Mouse (Mus musculus) stomach, embryonic 16.5 days (tissue): ENCODE results near the gene Atg7. TPM values are rescaled to one million over a fixed set of nuclear protein-coding genes. Genes with fewer than 3 reads are reported as not detected.

Source experiments
- ATAC-seq: fragments of 200-750 bp; cut with Nextera tagmentation; 2 replicates; pipeline ENCODE4 v1.8.0; 2017; ENCODE audit warnings: moderate number of reproducible peaks, moderate TSS enrichment; ENCODE audit not compliant: insufficient read depth, low FRiP score
- H3K27ac ChIP-seq: fragments of 300-500 bp; sonication (generic); 2 replicates; pipeline ENCODE4 v1.5.1; 2014; ENCODE audit warnings: low read length
- H3K27me3 ChIP-seq: fragments of 300-500 bp; sonication (generic); 2 replicates; pipeline ENCODE4 v1.6.1; 2014; ENCODE audit warnings: low read length, control low read depth, mixed read lengths; ENCODE audit not compliant: control insufficient read depth, insufficient read depth
- H3K36me3 ChIP-seq: fragments of 300-500 bp; sonication (generic); 2 replicates; pipeline ENCODE4 v1.6.1; 2014; ENCODE audit warnings: low read length; ENCODE audit not compliant: control insufficient read depth, insufficient read depth
- H3K4me1 ChIP-seq: fragments of 300-500 bp; sonication (generic); 2 replicates; pipeline ENCODE4 v1.6.1; 2014; ENCODE audit warnings: low read length, control low read depth, mixed read lengths; ENCODE audit not compliant: control insufficient read depth, insufficient read depth
- H3K4me2 ChIP-seq: fragments of 300-500 bp; sonication (generic); 2 replicates; pipeline ENCODE4 v1.6.1; 2014; ENCODE audit warnings: low read depth, low read length, mixed read lengths
- H3K4me3 ChIP-seq: fragments of 300-500 bp; sonication (generic); replicated peaks from 2 replicates; pipeline ENCODE4 v1.5.1; 2014; ENCODE audit warnings: mild to moderate bottlenecking, low read length
- H3K9ac ChIP-seq: fragments of 300-500 bp; sonication (generic); 2 replicates; pipeline ENCODE4 v1.6.1; 2014; ENCODE audit warnings: low read length
- H3K9me3 ChIP-seq: fragments of 300-500 bp; sonication (generic); replicated peaks from 2 replicates; pipeline ENCODE4 v1.6.1; 2016; ENCODE audit warnings: low read length, control low read depth; ENCODE audit not compliant: control insufficient read depth
- WGBS: fragments of 180-500 bp; shearing (Covaris S2); extraction: QIAGEN DNeasy Blood & Tissue Kit; methylation state at CpG from one replicate; pipeline ENCODE4 v1.1.7; 2014; 5-methylcytosine and 5-hydroxymethylcytosine counted together
- polyA plus RNA-seq: library from polyadenylated mRNA; unstranded; fragments of >200 nt; fragmentation: Nextera tagmentation; extraction: Ambion mirVana; gene quantifications from 2 replicates; pipeline ENCODE4 v1.2.1, GENCODE M21; 2015

The Atg7 gene
- polyA plus RNA-seq, 1 experiment from 2014 or later: 21.9 TPM

DNA sequence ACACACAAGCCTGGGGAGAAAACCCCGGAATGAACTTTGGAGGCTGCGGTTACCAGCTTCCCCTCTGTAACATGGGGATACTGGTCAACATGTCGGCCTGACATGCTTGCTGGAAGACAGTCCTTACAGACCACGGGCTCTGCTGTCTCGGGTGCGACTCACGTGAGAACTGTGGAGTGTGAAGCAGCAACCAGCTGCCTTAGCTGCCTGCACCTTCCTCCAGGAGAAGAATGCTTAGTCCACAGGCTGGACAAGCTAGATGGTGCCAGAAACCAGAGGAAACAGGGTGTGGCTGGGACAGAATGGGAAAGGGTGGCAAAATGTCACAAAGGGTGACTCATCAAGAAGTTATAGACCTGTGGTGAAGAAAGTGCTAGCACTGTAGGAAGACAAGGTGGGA lies 197.1 kb downstream of the Atg7 start:
- Histone ChIP-seq H3K27ac (no peak overlapping the region), H3K27me3 (no peaks in the 10 kb centered on the region), H3K4me3 (no peak overlapping the region), H3K4me2 (no peak overlapping the region), H3K4me1 (peaks cover 25% of the 10 kb centered on the region), H3K9me3 (no peaks in the 10 kb centered on the region), H3K36me3 (no peaks in the 10 kb centered on the region), H3K9ac (peak overlapping the region; percentile 17; the same call in 1 of the 2 replicates)
- 79% methylated on average over 7 of the region's 7 CpGs for WGBS
- ATAC-seq: peak; percentile 43; the same call in 1 of the 2 replicates

DNA sequence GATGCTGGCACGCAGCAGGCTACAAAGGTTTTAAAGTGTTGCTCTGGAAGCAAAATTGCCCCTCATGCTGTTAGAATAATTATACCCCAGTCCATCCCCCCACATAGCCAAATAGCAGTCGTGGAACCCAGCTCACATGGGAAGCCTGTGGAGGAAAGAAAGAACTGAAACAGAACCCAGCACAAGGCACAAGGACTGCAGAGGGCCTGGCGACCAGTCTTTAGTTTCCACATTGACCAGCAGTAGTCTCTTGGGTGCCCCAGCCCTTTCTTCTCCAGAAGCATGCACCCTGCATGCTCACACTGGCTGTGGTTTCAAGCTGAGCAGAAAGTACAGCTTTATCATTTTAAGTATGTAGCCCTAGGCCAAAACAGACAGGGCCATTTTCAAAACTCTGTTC lies 199.2 kb downstream of the Atg7 start:
- H3K9me3 ChIP-seq: no peaks in the 10 kb centered on the region
- H3K4me3 ChIP-seq: no peak overlapping the region
- no peaks in the 10 kb centered on the region for H3K36me3 ChIP-seq
- H3K4me2 ChIP-seq: no peak overlapping the region
- no peak overlapping the region for H3K27ac ChIP-seq
- peaks cover 25% of the 10 kb centered on the region for H3K4me1 ChIP-seq
- ATAC-seq: no peak
- no peaks in the 10 kb centered on the region for H3K27me3 ChIP-seq
- peak overlapping the region; percentile 26; the same call in 1 of the 2 replicates for H3K9ac ChIP-seq
- WGBS: 67% methylated on average over 3 of the region's 3 CpGs

DNA sequence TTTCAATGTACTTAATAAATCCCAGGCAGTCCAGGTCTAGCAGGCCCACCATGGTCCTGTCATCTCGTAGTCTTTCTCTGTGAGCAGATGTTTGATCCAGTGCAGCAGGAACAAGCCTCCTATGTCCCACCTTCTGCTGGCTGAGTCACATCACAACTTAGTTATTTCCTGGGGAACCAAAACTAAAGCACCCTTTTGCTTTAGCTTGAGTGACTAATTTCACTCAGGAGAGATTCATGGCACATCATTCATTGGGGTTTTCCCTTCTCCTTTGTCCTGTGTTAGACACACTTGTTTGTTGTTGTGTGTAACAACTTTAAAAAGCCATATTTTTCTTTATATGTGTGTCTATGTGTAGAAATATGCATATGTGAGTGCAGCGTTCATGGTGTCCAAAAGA lies 200.0 kb downstream of the Atg7 start:
- H3K9me3 ChIP-seq: no peaks in the 10 kb centered on the region
- 91% methylated on average over 2 of the region's 2 CpGs for WGBS

DNA sequence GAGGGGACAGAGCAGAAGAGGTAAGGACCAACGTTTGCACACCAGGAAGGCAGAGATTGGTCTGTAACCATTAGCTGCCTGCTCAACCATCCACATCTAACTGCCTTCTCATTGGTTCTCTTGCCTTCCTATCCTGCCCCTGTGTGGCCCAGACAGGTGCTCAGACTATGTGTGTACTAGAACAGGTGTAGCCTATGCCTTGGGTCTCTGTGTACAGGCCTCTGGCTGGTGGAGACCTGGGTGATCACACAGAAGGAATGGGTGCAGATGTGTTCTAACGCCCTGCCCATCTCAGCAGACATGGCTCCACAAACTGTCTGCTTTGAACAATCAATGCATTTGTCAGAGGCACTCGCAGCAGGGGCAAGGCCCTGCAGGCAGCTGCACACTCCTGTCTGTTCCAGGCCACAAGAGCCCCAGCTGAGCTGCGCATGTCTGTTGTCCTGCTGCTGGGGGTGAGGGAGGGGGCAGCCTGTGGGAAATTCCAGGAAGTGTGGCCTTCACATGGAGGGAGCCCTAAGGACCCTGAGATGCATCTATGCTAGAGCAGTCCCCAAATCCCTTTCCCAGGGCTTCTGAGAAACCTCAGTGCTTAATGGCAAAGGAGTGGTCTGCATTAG lies 203.4 kb downstream of the Atg7 start:
- Histone ChIP-seq H3K9ac (no peak overlapping the region), H3K27me3 (no peaks in the 10 kb centered on the region), H3K27ac (no peak overlapping the region), H3K4me1 (peaks cover 14% of the 10 kb centered on the region), H3K36me3 (no peaks in the 10 kb centered on the region), H3K4me2 (no peak overlapping the region), H3K9me3 (no peaks in the 10 kb centered on the region), H3K4me3 (no peak overlapping the region)
- 49% methylated on average over 4 of the region's 4 CpGs for WGBS
- peak; percentile 45 for ATAC-seq

More for the DNA sequence above, 200.0 kb downstream of the Atg7 start:
- H3K27ac ChIP-seq: no peak overlapping the region
- no peak overlapping the region for H3K4me3 ChIP-seq
- H3K4me2 ChIP-seq: no peak overlapping the region
- no peak for ATAC-seq
- no peaks in the 10 kb centered on the region for H3K27me3 ChIP-seq
- H3K9ac ChIP-seq: no peak overlapping the region
- no peaks in the 10 kb centered on the region for H3K36me3 ChIP-seq
- H3K4me1 ChIP-seq: peaks cover 25% of the 10 kb centered on the region

DNA sequence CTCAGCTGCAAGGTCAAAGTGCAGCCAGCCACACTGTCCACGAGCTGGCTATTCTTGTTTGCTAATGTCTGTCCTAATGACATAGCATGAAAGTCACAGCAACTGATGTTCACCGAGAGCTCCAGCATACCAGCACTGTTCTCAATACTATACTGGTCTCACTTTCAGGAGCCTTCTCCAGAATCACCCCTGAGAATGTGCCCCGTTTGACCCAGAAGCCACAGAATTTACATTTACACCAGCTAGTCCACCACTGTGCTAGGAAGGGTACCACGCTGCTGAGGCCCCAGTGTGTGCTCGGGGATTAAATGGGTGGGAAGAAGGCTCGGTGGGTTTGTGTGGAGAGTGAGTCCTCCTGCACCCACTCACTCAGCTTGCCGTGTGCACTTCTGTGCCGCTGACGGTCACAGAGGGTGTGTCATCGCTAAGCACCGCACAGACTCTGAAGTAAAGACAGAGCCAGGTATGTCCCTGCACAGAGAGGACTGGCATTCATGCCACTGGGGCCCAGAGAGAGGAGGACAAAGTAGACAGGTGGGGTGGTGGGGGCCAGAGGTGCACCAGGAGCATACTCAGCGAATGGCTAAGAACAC lies 204.8 kb downstream of the Atg7 start:
- no peak overlapping the region for H3K9ac ChIP-seq
- H3K27me3 ChIP-seq: no peaks in the 10 kb centered on the region
- no peak overlapping the region for H3K27ac ChIP-seq
- H3K9me3 ChIP-seq: no peaks in the 10 kb centered on the region
- H3K4me1 ChIP-seq: peaks cover 21% of the 10 kb centered on the region
- H3K4me2 ChIP-seq: no peak overlapping the region
- ATAC-seq: no peak
- H3K4me3 ChIP-seq: no peak overlapping the region
- no peaks in the 10 kb centered on the region for H3K36me3 ChIP-seq
- WGBS: 59% methylated on average over 12 of the region's 12 CpGs

DNA sequence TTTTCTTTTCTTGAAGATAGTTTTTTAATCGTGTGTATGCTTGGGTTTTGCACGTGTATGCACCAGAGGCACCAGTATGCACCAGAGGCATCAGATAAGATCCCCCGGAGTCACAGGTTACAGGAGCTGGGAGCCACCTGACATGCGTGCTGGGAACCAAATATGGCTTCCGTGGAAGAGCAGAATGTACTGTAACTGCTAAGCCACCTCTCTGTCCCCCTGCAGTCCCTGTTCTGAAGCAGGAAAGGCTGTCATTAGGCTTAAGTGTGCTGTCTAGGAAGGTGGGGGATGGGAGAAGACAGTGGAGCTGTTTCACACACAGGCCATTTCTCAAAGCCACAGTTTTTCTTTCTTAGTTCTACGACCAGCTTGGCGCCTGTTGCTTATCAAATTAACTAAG lies 205.9 kb downstream of the Atg7 start:
- H3K9ac ChIP-seq: no peak overlapping the region
- 46% methylated on average over 7 of the region's 7 CpGs for WGBS
- H3K4me3 ChIP-seq: no peak overlapping the region
- no peak for ATAC-seq
- no peak overlapping the region for H3K4me2 ChIP-seq
- no peaks in the 10 kb centered on the region for H3K9me3 ChIP-seq
- no peaks in the 10 kb centered on the region for H3K27me3 ChIP-seq
- no peaks in the 10 kb centered on the region for H3K36me3 ChIP-seq
- no peak overlapping the region for H3K27ac ChIP-seq
- peaks cover 22% of the 10 kb centered on the region for H3K4me1 ChIP-seq

DNA sequence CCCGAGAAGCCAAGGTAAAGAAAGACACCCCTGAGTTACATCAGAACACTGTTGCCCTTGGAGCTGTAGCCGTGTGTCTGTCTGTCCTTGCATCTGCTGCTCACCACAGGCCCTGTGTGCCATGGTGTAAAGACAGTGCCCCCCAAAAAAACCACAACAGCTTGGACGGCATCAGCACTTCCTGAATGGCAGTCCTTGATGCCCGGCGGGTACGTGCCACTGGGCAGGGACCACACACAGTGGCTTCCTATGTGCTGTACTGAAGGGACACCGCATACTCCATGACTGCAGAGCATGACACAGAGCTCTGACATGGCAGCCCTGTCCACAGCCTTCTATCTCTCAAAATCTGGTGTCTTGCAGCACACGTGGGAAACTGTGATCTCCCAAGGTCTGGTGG lies 206.9 kb downstream of the Atg7 start:
- no peak for ATAC-seq
- no peaks in the 10 kb centered on the region for H3K27me3 ChIP-seq
- H3K36me3 ChIP-seq: no peaks in the 10 kb centered on the region
- H3K9me3 ChIP-seq: no peaks in the 10 kb centered on the region
- 85% methylated on average over 8 of the region's 8 CpGs for WGBS
- H3K4me3 ChIP-seq: no peak overlapping the region
- H3K9ac ChIP-seq: no peak overlapping the region
- no peak overlapping the region for H3K4me2 ChIP-seq
- H3K27ac ChIP-seq: no peak overlapping the region
- H3K4me1 ChIP-seq: peaks cover 26% of the 10 kb centered on the region

DNA sequence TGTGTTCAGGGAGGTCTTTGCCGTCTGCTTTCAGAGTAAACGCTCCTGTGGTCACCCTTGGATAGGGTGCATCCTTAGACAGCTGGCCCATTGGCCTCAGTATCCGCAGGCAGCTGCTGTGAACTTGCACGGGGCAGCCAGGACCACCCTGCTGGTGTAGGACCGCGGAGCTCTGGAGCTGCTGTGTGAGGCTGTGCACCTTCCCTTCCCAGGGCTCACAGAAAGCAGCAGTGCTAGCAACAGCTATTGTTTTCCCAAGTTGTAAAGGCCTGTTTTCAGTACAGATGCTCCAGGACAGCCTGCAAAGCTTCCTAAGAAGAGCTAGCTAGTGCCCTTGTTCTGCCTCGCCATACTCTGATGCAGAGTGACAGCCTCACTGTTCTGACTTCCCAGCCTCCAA lies 208.8 kb downstream of the Atg7 start:
- H3K9me3 ChIP-seq: no peaks in the 10 kb centered on the region
- no peaks in the 10 kb centered on the region for H3K27me3 ChIP-seq
- no peak for ATAC-seq
- peaks cover 40% of the 10 kb centered on the region for H3K4me1 ChIP-seq
- no peak overlapping the region for H3K27ac ChIP-seq
- no peak overlapping the region for H3K4me2 ChIP-seq
- 54% methylated on average over 7 of the region's 7 CpGs for WGBS
- H3K9ac ChIP-seq: no peak overlapping the region
- no peak overlapping the region for H3K4me3 ChIP-seq
- H3K36me3 ChIP-seq: no peaks in the 10 kb centered on the region

DNA sequence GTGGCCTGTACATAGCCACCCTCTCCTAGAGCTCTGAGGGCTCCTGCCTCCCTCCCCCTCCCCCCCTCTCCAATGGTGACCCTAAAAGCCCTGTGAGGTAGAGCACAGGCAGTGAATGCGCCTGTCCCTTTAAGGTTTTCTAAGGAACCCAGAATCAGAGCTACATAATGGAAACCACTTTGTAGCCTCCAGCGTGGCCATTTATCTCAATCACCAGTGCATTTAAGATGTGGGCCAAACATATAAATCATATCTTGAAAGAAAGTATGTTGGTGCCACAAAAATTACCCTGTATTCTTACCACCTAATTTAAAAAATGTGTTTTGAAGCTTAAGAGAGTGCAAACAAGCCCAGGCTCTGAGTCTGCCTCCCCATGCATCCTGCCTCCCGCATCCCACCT lies 209.8 kb downstream of the Atg7 start:
- ATAC-seq: no peak
- Histone ChIP-seq H3K27me3 (no peaks in the 10 kb centered on the region), H3K9me3 (no peaks in the 10 kb centered on the region), H3K9ac (no peak overlapping the region), H3K36me3 (no peaks in the 10 kb centered on the region), H3K4me1 (peaks cover 40% of the 10 kb centered on the region), H3K4me2 (no peak overlapping the region), H3K27ac (no peak overlapping the region), H3K4me3 (no peak overlapping the region)
- 53% methylated on average over 3 of the region's 3 CpGs for WGBS
